Mouse (Mus musculus) myocyte (in vitro differentiated cells): Measurements from ENCODE around the gene Hras. TPM values are rescaled to one million over a fixed set of nuclear protein-coding genes. Genes with fewer than 3 reads are reported as not detected.
A peak's percentile ranks its signal among the peaks of the same experiment; 100 is the strongest.

Experiments
- H3K27me3 ChIP-seq: one replicate; pipeline ENCODE4 v1.6.1; 2011; ENCODE audit not compliant: control insufficient read depth, insufficient read depth, insufficient read length
- H3K36me3 ChIP-seq: one replicate; pipeline ENCODE4 v1.6.1; 2011; ENCODE audit not compliant: control insufficient read depth, insufficient read depth
- H3K4me2 ChIP-seq: one replicate; pipeline ENCODE4 v1.6.1; 2011; ENCODE audit warnings: low read depth, control low read depth
- H3K4me3 ChIP-seq: one replicate; pipeline ENCODE4 v1.5.1; 2011; ENCODE audit warnings: mild to moderate bottlenecking, control low read depth, moderate library complexity
- H3K79me2 ChIP-seq: one replicate; pipeline ENCODE4 v1.6.1; 2011; ENCODE audit not compliant: control insufficient read depth, insufficient read depth
- H3ac ChIP-seq: one replicate; pipeline ENCODE4 v1.6.1; 2011; ENCODE audit not compliant: control insufficient read depth, insufficient read length
- CEBPB ChIP-seq: IDR thresholded peaks from 2 replicates; pipeline ENCODE4 v1.6.1; 2011; ENCODE audit warnings: mild to moderate bottlenecking, moderate library complexity; ENCODE audit not compliant: poor library complexity, insufficient read depth, severe bottlenecking
- E2F4 ChIP-seq: IDR thresholded peaks from one replicate; pipeline ENCODE4 v1.6.1; 2011; ENCODE audit warnings: mild to moderate bottlenecking, control low read depth, moderate library complexity; ENCODE audit not compliant: insufficient read depth
- MAX ChIP-seq: IDR thresholded peaks from one replicate; pipeline ENCODE4 v1.6.1; 2011; ENCODE audit warnings: low read depth, mild to moderate bottlenecking, control low read depth
- MYOD1 ChIP-seq, 3 experiments: IDR thresholded peaks; one replicate each; pipeline ENCODE4 v1.6.1; 2011; ENCODE audit warnings: control low read depth in 2 of 3, low read depth in 2 of 3, mild to moderate bottlenecking in 2 of 3, moderate library complexity in 1 of 3; ENCODE audit not compliant: insufficient read length in 2 of 3, control insufficient read depth in 1 of 3
- MYOG ChIP-seq, 3 experiments: IDR thresholded peaks; one replicate each; pipeline ENCODE4 v1.6.1; 2011; ENCODE audit warnings: control low read depth in 2 of 3, low read depth in 2 of 3, mild to moderate bottlenecking in 2 of 3; ENCODE audit not compliant: insufficient read length in 2 of 3, control insufficient read depth in 1 of 3, insufficient read depth in 1 of 3
- POLR2A ChIP-seq: IDR thresholded peaks from one replicate; pipeline ENCODE4 v1.6.1; 2011; ENCODE audit warnings: low read depth, mild to moderate bottlenecking, control low read depth, moderate library complexity; ENCODE audit not compliant: insufficient read length
- POLR2AphosphoS2 ChIP-seq: IDR thresholded peaks from one replicate; pipeline ENCODE4 v1.6.1; 2011; ENCODE audit warnings: low read depth, control low read depth; ENCODE audit not compliant: insufficient read length
- REST ChIP-seq: IDR thresholded peaks from one replicate; pipeline ENCODE4 v1.6.1; 2011; ENCODE audit warnings: mild to moderate bottlenecking, control low read depth, moderate library complexity; ENCODE audit not compliant: insufficient read depth, insufficient read length
- SRF ChIP-seq: IDR thresholded peaks from one replicate; pipeline ENCODE4 v1.6.1; 2011; ENCODE audit warnings: low read depth; ENCODE audit not compliant: control insufficient read depth, insufficient read length
- TCF12 ChIP-seq: IDR thresholded peaks from one replicate; pipeline ENCODE4 v1.6.1; 2011; ENCODE audit warnings: mild to moderate bottlenecking, control low read depth; ENCODE audit not compliant: poor library complexity, insufficient read depth, severe bottlenecking
- TCF3 ChIP-seq: IDR thresholded peaks from one replicate; pipeline ENCODE4 v1.6.1; 2011; ENCODE audit warnings: low read depth, control low read depth; ENCODE audit not compliant: insufficient read length
- USF1 ChIP-seq: IDR thresholded peaks from one replicate; pipeline ENCODE4 v1.6.1; 2011; ENCODE audit warnings: low read depth, mild to moderate bottlenecking, control low read depth, moderate library complexity
- polyA plus RNA-seq: library from polyadenylated mRNA; unstranded; fragments of >200 nt; fragmentation: generic; extraction: Trizol; gene quantifications from one replicate; pipeline ENCODE4 v1.2.1, GENCODE M21; 2012; ENCODE audit warnings: missing spikeins

Hras gene
- polyA plus RNA-seq, 1 experiment: 215 TPM

DNA sequence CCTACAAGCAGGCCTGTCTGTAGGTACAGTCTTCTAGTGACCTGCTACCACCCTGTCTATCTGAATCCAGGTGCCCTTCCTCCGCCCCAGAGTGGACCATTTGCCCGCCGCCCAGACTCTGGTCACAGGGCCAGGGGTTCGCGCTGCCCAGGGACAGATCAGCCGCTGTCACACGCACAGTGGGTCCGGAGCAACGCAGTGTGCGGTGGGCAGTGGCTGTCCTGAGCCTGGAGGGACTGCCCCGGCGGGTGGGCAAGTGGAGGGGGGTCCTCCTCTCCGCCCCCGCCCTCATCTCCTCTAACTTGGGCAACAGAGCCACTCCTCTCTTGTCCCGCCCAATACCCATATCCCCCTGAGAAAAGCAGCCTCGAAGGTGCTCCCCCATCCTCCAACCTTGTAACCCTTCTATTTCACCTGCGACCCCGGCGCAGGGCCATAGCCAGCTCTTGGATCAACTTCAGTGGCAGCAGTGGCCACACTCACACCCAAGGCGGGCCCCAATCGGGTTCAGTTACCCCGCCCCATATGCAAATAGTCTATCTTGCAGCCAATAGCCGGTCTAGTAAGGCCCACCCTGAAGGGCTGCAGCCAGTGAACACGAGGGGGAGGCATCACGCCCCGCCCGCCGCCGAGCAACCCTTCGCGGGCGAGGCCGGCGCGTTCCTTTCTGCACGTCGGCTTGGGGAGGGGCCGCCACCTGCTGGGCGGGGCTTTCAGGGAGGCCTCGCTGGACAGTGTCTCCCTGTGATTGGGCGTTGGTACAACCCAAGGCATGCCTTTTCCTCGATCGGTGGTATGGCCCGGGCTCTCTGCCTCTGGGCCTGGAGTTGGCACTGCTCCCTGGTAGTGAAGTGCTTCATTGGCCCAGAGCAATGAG lies 27.7 kb upstream of the Hras start:
- Histone ChIP-seq H3K36me3 (no peaks in the 10 kb centered on the region), H3K79me2 (peaks cover 18% of the 10 kb centered on the region), H3K27me3 (no peaks in the 10 kb centered on the region), H3K4me2 (peak overlapping the region; percentile 85), H3K4me3 (peak overlapping the region; percentile 53), H3ac (peak overlapping the region; percentile 16)
- TF ChIP-seq TCF3: no peak
- no peak for TF ChIP-seq REST
- no peak for TF ChIP-seq TCF12
- peak in 2 of 3 experiments; percentile 33 to 59 for TF ChIP-seq MYOD1 (IDR thresholded peaks at IDR 0.05; ENCODE audit: control insufficient read depth in 1 of 3, insufficient read length in 2 of 3, low read depth in 2 of 3)
- TF ChIP-seq MAX: no peak
- TF ChIP-seq POLR2A: peak; percentile 41
- TF ChIP-seq SRF: peak; percentile 52
- TF ChIP-seq POLR2AphosphoS2: peak; percentile 55
- no peak for TF ChIP-seq USF1
- peak in 1 of 3 experiments; percentile 56 for TF ChIP-seq MYOG (IDR thresholded peaks at IDR 0.05; ENCODE audit: control insufficient read depth in 1 of 3, insufficient read depth in 1 of 3, insufficient read length in 2 of 3, low read depth in 2 of 3)
- no peak for TF ChIP-seq E2F4
- TF ChIP-seq CEBPB: no peak

DNA sequence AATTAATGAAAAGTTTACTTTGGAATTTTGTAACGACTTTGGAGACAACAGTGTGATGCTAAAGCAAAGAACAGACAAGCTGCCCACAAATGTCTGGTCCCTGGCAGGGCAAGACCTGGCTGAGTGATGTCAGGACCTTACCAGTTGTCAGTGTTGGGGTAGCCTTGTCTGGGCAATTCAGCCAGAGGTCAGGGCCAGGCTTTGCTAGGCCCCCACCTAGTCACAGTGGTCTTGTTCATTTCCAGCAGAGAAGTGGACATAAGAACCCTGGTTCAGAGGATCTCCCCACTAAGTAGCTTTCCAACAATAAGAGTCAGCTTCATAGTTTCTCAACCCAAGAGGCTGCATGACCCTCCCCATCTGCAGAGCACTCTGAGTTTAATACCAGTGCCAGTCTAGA lies 26.6 kb upstream of the Hras start:
- Histone ChIP-seq H3K27me3 (no peaks in the 10 kb centered on the region), H3K4me2 (peak overlapping the region; percentile 85), H3K4me3 (peak overlapping the region; percentile 53), H3ac (peak overlapping the region; percentile 16), H3K79me2 (peaks cover 18% of the 10 kb centered on the region), H3K36me3 (no peaks in the 10 kb centered on the region)
- no peak for TF ChIP-seq REST
- no peak for TF ChIP-seq POLR2AphosphoS2
- TF ChIP-seq SRF: no peak
- no peak for TF ChIP-seq MAX
- no peak for TF ChIP-seq E2F4
- TF ChIP-seq TCF3: no peak
- no peak for TF ChIP-seq MYOD1 (IDR thresholded peaks at IDR 0.05; ENCODE audit: control insufficient read depth in 1 of 3, insufficient read length in 2 of 3, low read depth in 2 of 3)
- TF ChIP-seq USF1: no peak
- TF ChIP-seq TCF12: no peak

DNA sequence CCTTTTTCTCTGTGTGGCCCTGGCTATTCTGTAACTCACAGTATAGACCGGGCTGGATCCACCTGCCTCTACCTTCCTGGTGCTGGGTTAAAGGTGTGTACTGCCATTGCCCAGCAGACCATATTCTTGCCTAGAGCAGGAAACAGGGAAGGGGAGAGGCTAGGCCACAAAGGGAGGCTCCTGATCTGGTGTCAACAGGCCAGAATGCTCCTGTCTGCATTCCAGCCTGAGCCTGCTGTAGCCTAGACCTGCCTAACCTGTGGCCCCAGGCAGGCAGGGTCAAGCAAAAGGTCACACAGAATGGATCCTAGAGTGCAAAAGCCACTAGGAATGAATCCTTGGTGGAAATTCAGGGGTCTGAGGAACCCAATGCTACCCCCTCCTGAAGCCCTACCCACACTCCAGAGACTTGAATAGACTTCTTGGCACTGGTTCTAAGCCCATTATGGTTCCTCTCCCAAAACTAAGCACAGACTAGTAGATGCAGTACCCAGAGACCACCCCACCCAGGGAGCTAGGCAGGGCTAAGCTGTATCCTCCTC lies 25.8 kb upstream of the Hras start:
- TF ChIP-seq E2F4 (no peak), USF1 (no peak), TCF12 (no peak), CEBPB (no peak), MYOG (IDR thresholded peaks at IDR 0.05; ENCODE audit: control insufficient read depth in 1 of 3, insufficient read depth in 1 of 3, insufficient read length in 2 of 3, low read depth in 2 of 3) (no peak), MAX (no peak)
- H3K27me3 ChIP-seq: no peaks in the 10 kb centered on the region
- H3K4me2 ChIP-seq: peak overlapping the region; percentile 85
- H3K36me3 ChIP-seq: no peaks in the 10 kb centered on the region
- peak overlapping the region; percentile 53 for H3K4me3 ChIP-seq
- H3ac ChIP-seq: no peak overlapping the region
- H3K79me2 ChIP-seq: peaks cover 18% of the 10 kb centered on the region

DNA sequence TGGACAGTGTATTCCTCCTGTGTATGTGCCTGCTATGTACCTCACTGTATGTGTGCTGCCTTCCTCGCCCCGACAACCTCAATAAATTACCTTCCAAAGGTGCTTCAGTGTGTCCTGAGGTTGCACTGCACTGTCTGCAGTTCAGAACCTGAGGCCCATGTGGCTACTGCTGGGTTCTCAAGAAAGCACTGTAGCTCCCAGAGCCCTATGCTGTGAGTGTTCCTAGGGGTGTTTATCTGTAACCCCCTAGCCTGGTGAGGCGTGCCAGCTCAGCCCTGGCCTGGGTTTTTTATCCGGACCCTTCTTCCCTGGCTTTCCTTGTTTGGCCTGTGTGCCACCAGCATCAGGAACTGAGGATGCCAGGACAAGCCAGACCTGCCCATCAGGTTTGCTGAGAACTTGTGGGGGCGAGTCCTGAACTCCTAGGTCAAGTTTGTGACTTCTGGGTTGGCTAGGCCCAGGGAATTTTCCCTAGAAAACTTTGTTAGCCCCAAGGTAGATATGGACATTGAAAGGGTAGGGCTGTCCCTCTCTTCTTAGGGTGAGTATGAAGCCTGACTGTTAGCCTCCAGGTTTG lies 24.8 kb upstream of the Hras start:
- H3ac ChIP-seq: no peak overlapping the region
- peak overlapping the region; percentile 85 for H3K4me2 ChIP-seq
- TF ChIP-seq TCF12: no peak
- no peak for TF ChIP-seq SRF
- no peak for TF ChIP-seq REST
- no peak for TF ChIP-seq MAX
- TF ChIP-seq E2F4: no peak
- TF ChIP-seq TCF3: no peak
- no peak for TF ChIP-seq MYOG (IDR thresholded peaks at IDR 0.05; ENCODE audit: control insufficient read depth in 1 of 3, insufficient read depth in 1 of 3, insufficient read length in 2 of 3, low read depth in 2 of 3)
- H3K36me3 ChIP-seq: no peaks in the 10 kb centered on the region
- peaks cover 18% of the 10 kb centered on the region for H3K79me2 ChIP-seq
- peak overlapping the region; percentile 39 for H3K4me3 ChIP-seq
- H3K27me3 ChIP-seq: peaks cover under 1% of the 10 kb centered on the region
